Mouse (Mus musculus) granulocyte monocyte progenitor cell, adult 5-6 weeks (primary cell): ENCODE measurements around the gene Kiz. TPM values are rescaled to one million over a fixed set of nuclear protein-coding genes. Genes with fewer than 3 reads are reported as not detected.

Experiments
- ATAC-seq: replicated peaks from 2 replicates; pipeline ENCODE4 v1.8.0; 2016; ENCODE audit warnings: mild to moderate bottlenecking, moderate TSS enrichment, inconsistent platforms; ENCODE audit not compliant: poor library complexity, severe bottlenecking
- total RNA-seq, 2 experiments: library from RNA; stranded (forward) in 1 of 2; stranded (reverse) in 1 of 2; fragments of 200-712, 200-1000 nt in 1 of 2; fragments of >200 nt in 1 of 2; fragmentation: Nextera tagmentation in 1 of 2; gene quantifications; 2 replicates each; pipeline ENCODE4 v1.2.3; 2014 to 2017

Kiz gene
- total RNA-seq (2014; fragmentation: Nextera tagmentation) (21.9 and 29.3 TPM in 2 replicates), total RNA-seq (2017) (24.0 and 25.1 TPM in 2 replicates)

- peak; percentile 97 for ATAC-seq
Observed at GRCm38 (mm10) chr2:146855599-146856039, at the start of gene Kiz. TSS of gene Kiz (plus strand) at chr2:146855864.

- ATAC-seq = no peak
Observed at GRCm38 (mm10) chr2:146809706-146810256, 45.9 kb upstream of the Kiz start.

- no peak for ATAC-seq
Observed at GRCm38 (mm10) chr2:146810695-146811094, 45.0 kb upstream of the Kiz start.

GRCm38 (mm10) chr2:146814978-146815377 lies 40.7 kb upstream of the Kiz start:
- peak; percentile 33; the same call in 1 of the 2 replicates for ATAC-seq

- no peak for ATAC-seq
Observed at GRCm38 (mm10) chr2:146819065-146819464, 36.6 kb upstream of the Kiz start.

- no peak for ATAC-seq
Observed at GRCm38 (mm10) chr2:146823483-146823951, 32.1 kb upstream of the Kiz start.

- ATAC-seq = no peak
Observed at GRCm38 (mm10) chr2:146824043-146824442, 31.6 kb upstream of the Kiz start.

- ATAC-seq = no peak
Observed at GRCm38 (mm10) chr2:146828006-146828405, 27.7 kb upstream of the Kiz start.

- no peak; the same call in 1 of the 2 replicates for ATAC-seq
Observed at GRCm38 (mm10) chr2:146833222-146834063, 22.2 kb upstream of the Kiz start.

GRCm38 (mm10) chr2:146834064-146834313 lies 21.7 kb upstream of the Kiz start:
- ATAC-seq = no peak

GRCm38 (mm10) chr2:146834314-146835201 lies 21.1 kb upstream of the Kiz start:
- ATAC-seq = peak; percentile 61

GRCm38 (mm10) chr2:146835241-146835990 lies 20.2 kb upstream of the Kiz start:
- no peak for ATAC-seq

- ATAC-seq = no peak
Observed at GRCm38 (mm10) chr2:146836246-146836645, 19.4 kb upstream of the Kiz start.

GRCm38 (mm10) chr2:146836871-146837550 lies 18.7 kb upstream of the Kiz start:
- no peak for ATAC-seq

- no peak for ATAC-seq
Observed at GRCm38 (mm10) chr2:146837653-146838052, 18.0 kb upstream of the Kiz start.

- ATAC-seq = no peak
Observed at GRCm38 (mm10) chr2:146838596-146839302, 16.9 kb upstream of the Kiz start.

- ATAC-seq = no peak
Observed at GRCm38 (mm10) chr2:146839303-146840030, 16.2 kb upstream of the Kiz start.

- peak; percentile 97 for ATAC-seq
Observed at GRCm38 (mm10) chr2:146847863-146848262, 7.8 kb upstream of the Kiz start.
